Mouse (Mus musculus): ENCODE data around the gene Nit1. TPM values are rescaled to one million over a fixed set of nuclear protein-coding genes. Genes with fewer than 3 reads are reported as not detected.

Nit1 gene
- polyA plus RNA-seq (2012; rRNA removed), result 48.8 and 52.2 TPM in 2 replicates

DNA sequence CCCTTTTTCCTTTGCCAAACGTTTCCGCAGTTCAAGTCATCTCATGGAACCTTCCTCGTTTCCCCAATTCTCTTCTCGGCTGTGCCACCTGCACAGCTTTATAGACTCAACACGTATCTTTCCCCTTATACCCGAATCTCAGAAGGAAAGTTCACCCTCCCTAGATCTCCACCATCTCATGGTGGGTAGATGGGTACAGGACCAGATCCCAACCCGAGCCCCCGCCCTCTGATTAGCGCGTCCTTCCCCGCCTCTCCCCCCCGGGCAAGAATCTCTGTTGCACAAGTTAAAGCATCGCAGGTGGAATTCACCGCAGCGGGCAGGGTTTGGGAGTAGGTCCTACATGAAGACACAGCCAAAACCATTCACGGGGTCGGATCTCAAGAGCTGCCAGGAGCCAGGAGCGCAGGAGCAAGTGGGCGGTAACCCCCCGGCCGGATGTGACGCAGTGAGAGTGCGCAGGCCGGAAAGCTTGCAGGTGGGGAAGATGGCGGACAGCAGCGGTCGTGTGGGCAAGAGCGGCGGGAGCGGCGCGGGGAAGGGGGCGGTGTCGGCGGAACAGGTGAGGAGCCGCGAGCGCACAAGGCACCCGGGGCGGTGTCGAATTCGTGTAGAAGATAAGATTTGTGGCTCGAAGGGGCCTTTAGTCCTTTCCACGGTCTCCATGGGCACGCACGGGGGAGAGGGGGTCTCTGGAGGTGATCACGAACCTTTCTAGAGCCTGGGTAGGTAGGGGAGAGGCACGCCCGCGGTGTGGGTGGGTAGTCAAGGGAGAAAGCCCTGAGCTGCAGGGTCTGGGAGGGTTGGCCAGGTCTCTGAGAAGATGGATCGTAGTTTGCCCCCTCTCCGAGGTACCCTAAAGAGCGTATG is at the start of gene Nit1, which contains the start of gene Pfdn2:
Nit1 (minus strand) TSS at position 422 of the 870 bp plus-strand sequence.
Pfdn2 (plus strand) TSS at position 446 of the 870 bp plus-strand sequence.
- peak; percentile 57; the same call in 1 of the 2 replicates for TF ChIP-seq CTCF (IDR thresholded peaks at IDR 0.05; ENCODE audit: borderline replicate concordance, control insufficient read depth, extremely low read depth, insufficient read depth, low read length, poor library complexity)
- peak; percentile 81 for TF ChIP-seq POLR2A (IDR thresholded peaks at IDR 0.05; ENCODE audit: control insufficient read depth, extremely low read depth, insufficient read depth, low read length, poor library complexity)
- peak; percentile 92 for DNase-seq
- H3K4me1 ChIP-seq (replicated peaks; ENCODE audit: control insufficient read depth, insufficient read depth, low read length), result peaks cover 12% of the 10 kb centered on the region
- H3K27me3 ChIP-seq (ENCODE audit: control insufficient read depth, insufficient read depth, low read length), result no peaks in the 10 kb centered on the region
- H3K36me3 ChIP-seq (ENCODE audit: control insufficient read depth, insufficient read depth, low read length), result peaks cover 23% of the 10 kb centered on the region
- peak within 1 kb of the TSS; percentile 87 for H3K4me3 ChIP-seq (ENCODE audit: control insufficient read depth, insufficient read depth, low read length)
- under 1% methylated on average over 53 of the region's 53 CpGs for WGBS
- peak within 1 kb of the TSS; percentile 9; the same call in 1 of the 2 replicates for H3K27ac ChIP-seq (ENCODE audit: control insufficient read depth, insufficient read depth, low read length)

DNA sequence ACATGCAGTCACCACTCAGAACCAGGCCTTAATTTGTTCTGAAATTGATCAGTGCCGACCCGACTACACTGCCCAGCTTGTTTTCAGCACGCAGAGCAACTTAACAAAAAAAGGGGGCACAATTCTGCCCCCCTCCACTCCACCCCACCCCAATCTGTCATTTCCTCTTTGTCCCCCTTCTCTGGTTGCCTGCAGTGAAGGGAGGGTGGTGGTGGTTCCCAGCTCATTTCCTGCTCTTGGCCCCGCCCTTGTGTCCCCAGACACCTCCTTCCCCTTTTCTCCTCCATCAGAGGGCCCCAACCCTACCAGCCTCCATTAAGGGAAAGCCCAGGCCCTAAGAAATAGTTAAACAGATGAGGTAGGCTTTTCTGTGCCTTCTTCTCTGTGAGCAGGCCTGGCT is 44.7 kb upstream of the Nit1 start:
- DNase-seq, result peak; percentile 80
- H3K4me3 ChIP-seq (ENCODE audit: control insufficient read depth, insufficient read depth, low read length), result peak overlapping the region; percentile 84
- H3K27me3 ChIP-seq (ENCODE audit: control insufficient read depth, insufficient read depth, low read length), result no peaks in the 10 kb centered on the region
- TF ChIP-seq CTCF (IDR thresholded peaks at IDR 0.05; ENCODE audit: borderline replicate concordance, control insufficient read depth, extremely low read depth, insufficient read depth, low read length, poor library complexity), result no peak
- TF ChIP-seq POLR2A (IDR thresholded peaks at IDR 0.05; ENCODE audit: control insufficient read depth, extremely low read depth, insufficient read depth, low read length, poor library complexity), result no peak
- peak overlapping the region; percentile 96 for H3K27ac ChIP-seq (ENCODE audit: control insufficient read depth, insufficient read depth, low read length)
- 3% methylated on average over 4 of the region's 4 CpGs for WGBS
- peaks cover 15% of the 10 kb centered on the region; the same call in 1 of the 2 replicates for H3K36me3 ChIP-seq (ENCODE audit: control insufficient read depth, insufficient read depth, low read length)
- H3K4me1 ChIP-seq (replicated peaks; ENCODE audit: control insufficient read depth, insufficient read depth, low read length), result peaks cover 38% of the 10 kb centered on the region

DNA sequence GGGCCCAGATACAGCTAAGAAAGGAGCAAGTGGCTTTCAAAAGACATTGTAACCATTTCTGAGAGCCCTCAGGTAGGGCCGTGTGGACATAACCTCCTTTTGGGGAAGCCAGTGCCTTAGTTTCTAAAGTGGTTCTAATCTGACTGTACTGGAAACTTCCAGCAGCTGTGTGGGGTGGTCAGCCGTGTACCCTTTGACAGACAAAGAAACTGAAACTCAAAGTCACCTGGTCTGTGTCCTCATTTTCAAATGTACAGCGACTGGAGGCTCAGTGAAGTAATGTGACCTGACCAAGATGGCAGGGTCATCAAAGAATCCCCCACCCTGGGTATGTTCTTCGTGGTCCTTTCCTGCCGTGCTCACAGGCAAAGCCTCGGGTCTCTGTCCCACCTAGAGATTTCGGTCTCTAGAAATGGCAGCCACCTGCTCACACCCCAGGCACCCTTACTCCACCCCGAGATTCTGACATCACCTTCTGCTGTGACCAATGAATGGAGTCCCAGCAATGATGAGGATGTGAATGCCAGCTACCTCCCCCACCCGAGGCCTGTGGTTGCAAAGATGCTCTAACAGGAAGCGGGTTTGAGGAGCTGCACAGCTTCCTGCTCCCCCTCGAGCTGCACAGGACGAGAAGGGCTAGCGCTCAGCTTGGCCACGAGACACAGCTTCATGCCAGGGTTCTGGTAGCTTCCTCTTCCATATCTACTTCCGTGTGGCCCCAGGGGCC is 43.1 kb upstream of the Nit1 start, which contains the start of gene Arhgap30:
Arhgap30 (plus strand) TSS at position 579 of the 727 bp plus-strand sequence.
- TF ChIP-seq CTCF (IDR thresholded peaks at IDR 0.05; ENCODE audit: borderline replicate concordance, control insufficient read depth, extremely low read depth, insufficient read depth, low read length, poor library complexity) (0 out of 2 replicates have a peak, but pooled peaks have one; percentile 18), POLR2A (IDR thresholded peaks at IDR 0.05; ENCODE audit: control insufficient read depth, extremely low read depth, insufficient read depth, low read length, poor library complexity) (peak; percentile 92)
- Histone ChIP-seq H3K4me1 (replicated peaks; ENCODE audit: control insufficient read depth, insufficient read depth, low read length) (peaks cover 31% of the 10 kb centered on the region), H3K36me3 (ENCODE audit: control insufficient read depth, insufficient read depth, low read length) (peaks cover 4% of the 10 kb centered on the region; the same call in 1 of the 2 replicates), H3K27me3 (ENCODE audit: control insufficient read depth, insufficient read depth, low read length) (no peaks in the 10 kb centered on the region), H3K4me3 (ENCODE audit: control insufficient read depth, insufficient read depth, low read length) (peak within 1 kb of the TSS; percentile 84), H3K27ac (ENCODE audit: control insufficient read depth, insufficient read depth, low read length) (peak within 1 kb of the TSS; percentile 96)
- WGBS, result 3% methylated on average over 15 of the region's 15 CpGs
- DNase-seq, result peak; percentile 93

DNA sequence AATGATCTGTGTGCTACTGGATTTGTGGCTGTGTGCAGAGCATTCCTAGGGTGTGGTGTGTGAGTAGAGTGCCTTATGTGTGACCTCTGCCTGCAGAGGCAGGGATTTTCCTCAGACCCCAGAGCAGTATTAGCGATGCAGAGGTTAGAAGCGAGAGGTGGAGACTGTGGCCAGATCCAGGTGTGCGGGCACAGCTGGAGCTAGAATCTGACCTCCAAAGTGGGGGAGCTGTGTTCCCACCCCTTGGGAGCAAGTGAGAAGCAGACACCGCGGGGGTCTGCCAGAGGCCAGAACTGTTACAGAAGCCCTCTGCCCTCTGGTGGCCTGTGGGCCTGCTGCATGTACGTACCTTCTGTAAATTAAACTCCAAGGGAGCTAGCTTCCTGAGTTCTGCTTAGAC is 41.7 kb upstream of the Nit1 start:
- H3K4me1 ChIP-seq (replicated peaks; ENCODE audit: control insufficient read depth, insufficient read depth, low read length), result peaks cover 28% of the 10 kb centered on the region
- H3K36me3 ChIP-seq (ENCODE audit: control insufficient read depth, insufficient read depth, low read length), result peaks cover under 1% of the 10 kb centered on the region; the same call in 1 of the 2 replicates
- 39% methylated on average over 6 of the region's 6 CpGs for WGBS
- peak; percentile 73 for DNase-seq
- no peaks in the 10 kb centered on the region for H3K27me3 ChIP-seq (ENCODE audit: control insufficient read depth, insufficient read depth, low read length)
- H3K4me3 ChIP-seq (ENCODE audit: control insufficient read depth, insufficient read depth, low read length), result no peak overlapping the region
- no peak overlapping the region for H3K27ac ChIP-seq (ENCODE audit: control insufficient read depth, insufficient read depth, low read length)
- no peak for TF ChIP-seq POLR2A (IDR thresholded peaks at IDR 0.05; ENCODE audit: control insufficient read depth, extremely low read depth, insufficient read depth, low read length, poor library complexity)
- TF ChIP-seq CTCF (IDR thresholded peaks at IDR 0.05; ENCODE audit: borderline replicate concordance, control insufficient read depth, extremely low read depth, insufficient read depth, low read length, poor library complexity), result peak; percentile 66; the same call in 1 of the 2 replicates

DNA sequence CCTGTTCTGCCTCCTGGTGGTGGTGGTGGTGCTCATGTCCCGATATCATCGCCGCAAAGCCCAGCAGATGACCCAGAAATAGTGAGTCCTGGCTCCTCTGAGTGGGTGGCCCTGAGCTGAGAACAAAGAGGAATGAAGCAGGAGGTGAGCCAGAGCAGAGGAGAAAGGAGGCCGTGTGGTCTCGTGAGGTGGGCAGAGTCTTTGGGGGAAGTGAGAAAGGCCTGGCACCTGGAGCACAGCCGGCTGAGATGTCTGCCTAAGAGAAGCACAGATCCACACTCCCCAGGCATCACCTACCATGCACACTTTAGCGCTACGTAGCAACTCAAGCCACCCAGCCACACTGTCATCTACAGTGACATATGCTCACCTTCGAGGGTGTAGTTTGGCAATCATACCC is 39.7 kb upstream of the Nit1 start:
- WGBS, result 91% methylated on average over 9 of the region's 9 CpGs
- Histone ChIP-seq H3K36me3 (ENCODE audit: control insufficient read depth, insufficient read depth, low read length) (no peaks in the 10 kb centered on the region), H3K4me1 (replicated peaks; ENCODE audit: control insufficient read depth, insufficient read depth, low read length) (peaks cover 19% of the 10 kb centered on the region), H3K27me3 (ENCODE audit: control insufficient read depth, insufficient read depth, low read length) (no peaks in the 10 kb centered on the region; the same call in 1 of the 2 replicates), H3K27ac (ENCODE audit: control insufficient read depth, insufficient read depth, low read length) (no peak overlapping the region), H3K4me3 (ENCODE audit: control insufficient read depth, insufficient read depth, low read length) (no peak overlapping the region)
- no peak for DNase-seq
- TF ChIP-seq POLR2A (IDR thresholded peaks at IDR 0.05; ENCODE audit: control insufficient read depth, extremely low read depth, insufficient read depth, low read length, poor library complexity) (no peak), CTCF (IDR thresholded peaks at IDR 0.05; ENCODE audit: borderline replicate concordance, control insufficient read depth, extremely low read depth, insufficient read depth, low read length, poor library complexity) (no peak)

DNA sequence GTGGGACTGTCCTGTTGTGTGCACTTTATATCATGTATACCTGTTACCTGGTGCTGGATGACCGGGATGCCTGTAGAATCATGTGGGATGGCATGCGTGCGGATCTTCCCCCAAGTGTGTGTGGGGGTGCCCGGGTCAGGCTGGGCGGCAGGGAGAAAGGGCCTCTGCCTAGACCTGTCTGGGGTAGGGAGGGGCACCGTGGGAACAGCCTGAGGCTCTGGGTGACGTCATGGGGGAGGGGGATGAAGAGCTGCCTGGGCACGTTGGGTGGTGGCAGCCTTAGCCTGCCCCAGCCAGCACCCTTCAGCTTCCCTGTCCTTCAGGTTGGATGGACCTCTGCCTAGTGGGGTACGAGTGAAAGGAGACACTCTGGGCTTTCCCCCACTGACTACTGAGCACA is 38.9 kb upstream of the Nit1 start:
- DNase-seq, result no peak
- 88% methylated on average over 9 of the region's 9 CpGs for WGBS
- TF ChIP-seq CTCF (IDR thresholded peaks at IDR 0.05; ENCODE audit: borderline replicate concordance, control insufficient read depth, extremely low read depth, insufficient read depth, low read length, poor library complexity), result no peak
- no peak for TF ChIP-seq POLR2A (IDR thresholded peaks at IDR 0.05; ENCODE audit: control insufficient read depth, extremely low read depth, insufficient read depth, low read length, poor library complexity)
- peaks cover 15% of the 10 kb centered on the region for H3K4me1 ChIP-seq (replicated peaks; ENCODE audit: control insufficient read depth, insufficient read depth, low read length)
- H3K4me3 ChIP-seq (ENCODE audit: control insufficient read depth, insufficient read depth, low read length), result no peak overlapping the region
- H3K36me3 ChIP-seq (ENCODE audit: control insufficient read depth, insufficient read depth, low read length), result no peaks in the 10 kb centered on the region
- no peak overlapping the region for H3K27ac ChIP-seq (ENCODE audit: control insufficient read depth, insufficient read depth, low read length)
- no peaks in the 10 kb centered on the region; the same call in 1 of the 2 replicates for H3K27me3 ChIP-seq (ENCODE audit: control insufficient read depth, insufficient read depth, low read length)
